ENCODE assay signal across 8 mouse cellular contexts in the genomic region with DNA sequence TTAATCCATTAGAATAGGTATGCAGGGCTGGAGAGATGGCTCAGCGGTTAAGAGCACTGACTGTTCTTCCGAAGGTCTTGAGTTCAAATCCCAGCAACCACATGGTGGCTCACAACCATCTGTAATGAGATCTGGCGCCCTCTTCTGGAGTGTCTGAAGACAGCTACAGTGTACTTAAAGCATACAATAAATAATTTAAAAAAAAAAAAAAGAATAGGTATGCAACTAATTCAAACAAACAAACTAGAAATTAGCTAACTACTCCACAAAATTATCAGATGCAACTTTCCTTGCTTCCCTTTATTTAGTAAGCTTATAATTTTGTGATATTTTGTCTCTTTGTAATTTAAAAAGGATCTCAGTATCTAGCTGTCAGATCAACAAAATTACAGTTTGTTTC. TPM values are rescaled to one million over a fixed set of nuclear protein-coding genes. Genes with fewer than 3 reads are reported as not detected.
A peak's percentile ranks its signal among the peaks of the same experiment; 100 is the strongest.
DNase-seq lines count a peak whose midpoint lies in the region; ATAC-seq and TF ChIP-seq lines count a peak whose summit lies in the region.
"Not testable (repeated sequence)": the region's sequence is repeated elsewhere in the genome, so short reads cannot be mapped to it uniquely, and the experiment has no call there.
"Had no signal": no experiment of that assay in that cellular context is flagged by ENCODE, and none has a peak within 500 bp of the region (broad histone marks: within the 10 kb centered on the region; RNA-seq: fewer than 3 reads in every experiment).

No protein-coding gene starts in this region.

- 0 out of 4 replicates have a peak, but pooled peaks of 1 of the 2 experiments have one; percentile 31 for TF ChIP-seq CTCF in CH12.LX (conservative IDR thresholded peaks at IDR 0.05 in 1 of 2, IDR thresholded peaks at IDR 0.05 in 1 of 2; ENCODE audit: low read depth in 2 of 2, low read length in 2 of 2)
- peak in 2 of 3 experiments; percentile 19 to 20; a peak in 2 of 6 replicates for TF ChIP-seq CTCF in MEL (IDR thresholded peaks at IDR 0.05 in 2 of 3, conservative IDR thresholded peaks at IDR 0.05 in 1 of 3; ENCODE audit: control insufficient read depth in 1 of 3, insufficient read depth in 1 of 3, low read depth in 2 of 3, low read length in 3 of 3, poor library complexity in 1 of 3, severe bottlenecking in 1 of 3)
- peak; percentile 44 for TF ChIP-seq CTCF in gastrocnemius, adult 2 months (IDR thresholded peaks at IDR 0.05)
- TF ChIP-seq CTCF in intestine, postnatal 0 days (IDR thresholded peaks at IDR 0.05; ENCODE audit: low read depth): peak; percentile 27; the same call in 1 of the 2 replicates
- TF ChIP-seq CTCF in left cerebral cortex, adult 2 months (IDR thresholded peaks at IDR 0.05): peak; percentile 44
- peak; percentile 23 for TF ChIP-seq CTCF in lung, postnatal 0 days (IDR thresholded peaks at IDR 0.05)
- TF ChIP-seq CTCF in stomach, postnatal 0 days (IDR thresholded peaks at IDR 0.05; ENCODE audit: low read depth): peak; percentile 22; the same call in 1 of the 2 replicates

- H3K4me3 ChIP-seq in CH12.LX (replicated peaks in 1 of 3; ENCODE audit: low read depth in 2 of 3, low read length in 2 of 3, poor library complexity in 1 of 3); MEL (ENCODE audit: control insufficient read depth in 1 of 2, insufficient read depth in 1 of 2, low read depth in 2 of 2, low read length in 2 of 2); gastrocnemius, adult 2 months; intestine, postnatal 0 days (ENCODE audit: low read depth, low read length); left cerebral cortex, adult 2 months; lung, postnatal 0 days (ENCODE audit: low read depth, low read length); stomach, postnatal 0 days (ENCODE audit: low read depth, low read length): not testable (repeated sequence)

- intact Hi-C loops in gastrocnemius, adult 2 months (cut with DNase I); left cerebral cortex, adult 2 months (cut with DNase I): not testable (repeated sequence)

- dilution Hi-C loops in CH12.LX (cut with MboI; ENCODE audit: extremely low pct_ligation_motif_present, extremely low pct_unique_long_range_greater_than_20kb, low sequenced_read_pairs): not testable (repeated sequence)

- H3K4me1 ChIP-seq in CH12.LX (ENCODE audit: control insufficient read depth in 1 of 2, insufficient read depth in 2 of 2); MEL (ENCODE audit: control insufficient read depth in 1 of 2, insufficient read depth in 2 of 2, low read length in 2 of 2); intestine, postnatal 0 days (replicated peaks; ENCODE audit: control insufficient read depth, insufficient read depth, low read length); lung, postnatal 0 days (ENCODE audit: insufficient read depth, low read depth, low read length); stomach, postnatal 0 days (replicated peaks; ENCODE audit: control insufficient read depth, insufficient read depth): not testable (repeated sequence)

- H3K4me2 ChIP-seq in CH12.LX (ENCODE audit: insufficient read depth, low read depth, poor library complexity, severe bottlenecking); intestine, postnatal 0 days (replicated peaks; ENCODE audit: low read depth); lung, postnatal 0 days (replicated peaks; ENCODE audit: low read depth, low read length); stomach, postnatal 0 days (replicated peaks; ENCODE audit: low read depth): not testable (repeated sequence)

- not testable (repeated sequence) for H3K9ac ChIP-seq in CH12.LX (ENCODE audit: insufficient read depth, low read depth); MEL (ENCODE audit: control insufficient read depth, low read depth, low read length, poor library complexity, severe bottlenecking); intestine, postnatal 0 days (ENCODE audit: low read depth, low read length); lung, postnatal 0 days (replicated peaks; ENCODE audit: low read depth); stomach, postnatal 0 days (ENCODE audit: low read length)

- not testable (repeated sequence) for DNase-seq in CH12.LX (ENCODE audit: extremely low read depth); MEL (ENCODE audit: low read depth, low spot score); gastrocnemius, adult 2 months; left cerebral cortex, adult 2 months (ENCODE audit: extremely low spot score in 1 of 2, low spot score in 2 of 2); lung, postnatal 0 days (ENCODE audit: low spot score); stomach, postnatal 0 days (ENCODE audit: low spot score)

- not testable (repeated sequence) for H3K9me3 ChIP-seq in CH12.LX (replicated peaks; ENCODE audit: low read length); MEL (replicated peaks; ENCODE audit: insufficient read depth, low read length); intestine, postnatal 0 days (ENCODE audit: control insufficient read depth); lung, postnatal 0 days (ENCODE audit: low read length); stomach, postnatal 0 days (ENCODE audit: control insufficient read depth, low read length)

- TF ChIP-seq RAD21 in CH12.LX (IDR thresholded peaks at IDR 0.05; ENCODE audit: low read depth, low read length); MEL (IDR thresholded peaks at IDR 0.05; ENCODE audit: low read depth, low read length): not testable (repeated sequence)

- not testable (repeated sequence) for H3K79me2 ChIP-seq in CH12.LX (replicated peaks; ENCODE audit: control insufficient read depth, extremely low read depth, insufficient read depth, poor library complexity, severe bottlenecking); MEL (ENCODE audit: control insufficient read depth, insufficient read depth, low read length, poor library complexity)

- H3K36me3 ChIP-seq in CH12.LX (replicated peaks in 1 of 2; ENCODE audit: control insufficient read depth in 1 of 2, insufficient read depth in 1 of 2, low read length in 1 of 2): peaks cover 10 to 53% of the 10 kb centered on the region in 2 experiments
- not testable (repeated sequence) for H3K36me3 ChIP-seq in MEL (ENCODE audit: control insufficient read depth in 1 of 2, insufficient read depth in 2 of 2, low read length in 2 of 2)
- H3K36me3 ChIP-seq in intestine, postnatal 0 days (ENCODE audit: control insufficient read depth, insufficient read depth): peaks cover 59% of the 10 kb centered on the region
- peaks cover 26% of the 10 kb centered on the region for H3K36me3 ChIP-seq in lung, postnatal 0 days (ENCODE audit: insufficient read depth, low read length)
- peaks cover 17% of the 10 kb centered on the region for H3K36me3 ChIP-seq in stomach, postnatal 0 days (ENCODE audit: control insufficient read depth, insufficient read depth, low read length)

- not testable (repeated sequence) for TF ChIP-seq POLR2A in CH12.LX (IDR thresholded peaks at IDR 0.05; ENCODE audit: low read depth, low read length); MEL (IDR thresholded peaks at IDR 0.05; ENCODE audit: control insufficient read depth in 1 of 2, insufficient read depth in 1 of 2, low read depth in 1 of 2, low read length in 2 of 2, poor library complexity in 1 of 2)

- not testable (repeated sequence) for ATAC-seq in intestine, postnatal 0 days; lung, postnatal 0 days; stomach, postnatal 0 days (ENCODE audit: low FRiP score, low TSS enrichment)

- not testable (repeated sequence) for TF ChIP-seq EP300 in CH12.LX (IDR thresholded peaks at IDR 0.05; ENCODE audit: low read length); MEL (IDR thresholded peaks at IDR 0.05; ENCODE audit: low read depth in 1 of 2, low read length in 2 of 2); lung, postnatal 0 days (IDR thresholded peaks at IDR 0.05); stomach, postnatal 0 days (optimal IDR thresholded peaks at IDR 0.05)

- not testable (repeated sequence) for H3K27me3 ChIP-seq in CH12.LX (replicated peaks); MEL (ENCODE audit: control insufficient read depth in 1 of 2, insufficient read depth in 2 of 2, low read length in 2 of 2); intestine, postnatal 0 days (replicated peaks; ENCODE audit: control insufficient read depth, insufficient read depth, low read length); lung, postnatal 0 days (replicated peaks; ENCODE audit: insufficient read depth, low read length); stomach, postnatal 0 days (ENCODE audit: control insufficient read depth, insufficient read depth, low read length)

- 84% methylated on average over 3 of the region's 3 CpGs for WGBS in intestine, postnatal 0 days
- 80% methylated on average over 3 of the region's 3 CpGs for WGBS in lung, postnatal 0 days
- 100% methylated on average over 3 of the region's 3 CpGs for WGBS in stomach, postnatal 0 days

- not testable (repeated sequence) for H3K27ac ChIP-seq in CH12.LX (ENCODE audit: insufficient read depth, low read depth); MEL (ENCODE audit: control insufficient read depth, low read depth, low read length); gastrocnemius, adult 2 months; intestine, postnatal 0 days (ENCODE audit: low read depth, low read length); left cerebral cortex, adult 2 months; lung, postnatal 0 days (ENCODE audit: low read length); stomach, postnatal 0 days (replicated peaks)

- in situ Hi-C loops in CH12.LX (cut with MboI; ENCODE audit: low pct_ligation_motif_present, low pct_unique_long_range_greater_than_20kb, low sequenced_read_pairs): not testable (repeated sequence)

RNA-seq across cellular contexts. Expression of gene St14, which starts 33.9 kb away (rescaled TPM):
- total RNA-seq in CH12.LX (2012; rRNA removed) (8.9 and 10.9 TPM in 2 replicates), CH12.LX (2014; rRNA removed) (4.3 and 5.2 TPM in 2 replicates), MEL (2012; rRNA removed) (0.08 and 0.10 TPM in 2 replicates)
- polyA plus RNA-seq in CH12.LX (2012; ENCODE audit: insufficient read length, low read depth) (8.6 and 9.6 TPM in 2 replicates), MEL (2012; ENCODE audit: insufficient read depth in 1 of 2, insufficient read length in 2 of 2, low read depth in 1 of 2, low replicate concordance in 2 of 2, missing spikeins in 1 of 2) (under 1 TPM in 1 of 2 experiments, not detected in 1; 0.19 TPM)
- under 1 TPM in 1 of 2 experiments, not detected in 1; 0.08 TPM for total RNA-seq in gastrocnemius, adult 2 months (2021)
- polyA plus RNA-seq in intestine, postnatal 0 days (2015; fragmentation: Nextera tagmentation; extraction: Ambion mirVana): 58.6 and 63.4 TPM in 2 replicates
- 1 to 10 TPM in 1 of 2 experiments, under 1 TPM in 1; 0.87 to 1.1 TPM for total RNA-seq in left cerebral cortex, adult 2 months (2021)
- 36.6 and 42.3 TPM in 2 replicates for polyA plus RNA-seq in lung, postnatal 0 days (2015; fragmentation: Nextera tagmentation; extraction: Ambion mirVana)
- polyA plus RNA-seq in stomach, postnatal 0 days (2015; fragmentation: Nextera tagmentation; extraction: Ambion mirVana): 60.4 and 61.6 TPM in 2 replicates
- total RNA-seq: gastrocnemius, postnatal 36 days had no signal

RNA-seq across cellular contexts. Expression of gene Aplp2, which starts 46.1 kb away (rescaled TPM):
- total RNA-seq in CH12.LX (2012; rRNA removed): 26.0 and 30.4 TPM in 2 replicates
- total RNA-seq in CH12.LX (2014; rRNA removed): 39.1 and 44.3 TPM in 2 replicates
- 52.7 and 55.1 TPM in 2 replicates for polyA plus RNA-seq in CH12.LX (2012; ENCODE audit: insufficient read length, low read depth)
- total RNA-seq in MEL (2012; rRNA removed): 33.5 and 37.6 TPM in 2 replicates
- 10 to 100 TPM in 1 of 2 experiments, not detected in 1; 60.6 TPM for polyA plus RNA-seq in MEL (2012; ENCODE audit: insufficient read depth in 1 of 2, insufficient read length in 2 of 2, low read depth in 1 of 2, low replicate concordance in 2 of 2, missing spikeins in 1 of 2)
- total RNA-seq in gastrocnemius, adult 2 months (2021): 100 to 1,000 TPM; 105 to 114 TPM
- 143 and 144 TPM in 2 replicates for polyA plus RNA-seq in intestine, postnatal 0 days (2015; fragmentation: Nextera tagmentation; extraction: Ambion mirVana)
- total RNA-seq in left cerebral cortex, adult 2 months (2021): 100 to 1,000 TPM; 568 to 604 TPM
- polyA plus RNA-seq in lung, postnatal 0 days (2015; fragmentation: Nextera tagmentation; extraction: Ambion mirVana): 523 and 525 TPM in 2 replicates
- 187 and 200 TPM in 2 replicates for polyA plus RNA-seq in stomach, postnatal 0 days (2015; fragmentation: Nextera tagmentation; extraction: Ambion mirVana)
